Mouse (Mus musculus): ENCODE results near the gene Emc3.

Emc3 gene

GRCm38 (mm10) chr6:113495071-113495675 is 36.3 kb downstream of the Emc3 start:
- no peak for DNase-seq (ENCODE audit: low read depth, low spot score)

- DNase-seq (ENCODE audit: low read depth, low spot score), result peak; percentile 57
Observed at GRCm38 (mm10) chr6:113494258-113494788, 37.1 kb downstream of the Emc3 start.

- DNase-seq (ENCODE audit: low read depth, low spot score), result no peak
Observed at GRCm38 (mm10) chr6:113492101-113492864, 39.2 kb downstream of the Emc3 start.

DNA sequence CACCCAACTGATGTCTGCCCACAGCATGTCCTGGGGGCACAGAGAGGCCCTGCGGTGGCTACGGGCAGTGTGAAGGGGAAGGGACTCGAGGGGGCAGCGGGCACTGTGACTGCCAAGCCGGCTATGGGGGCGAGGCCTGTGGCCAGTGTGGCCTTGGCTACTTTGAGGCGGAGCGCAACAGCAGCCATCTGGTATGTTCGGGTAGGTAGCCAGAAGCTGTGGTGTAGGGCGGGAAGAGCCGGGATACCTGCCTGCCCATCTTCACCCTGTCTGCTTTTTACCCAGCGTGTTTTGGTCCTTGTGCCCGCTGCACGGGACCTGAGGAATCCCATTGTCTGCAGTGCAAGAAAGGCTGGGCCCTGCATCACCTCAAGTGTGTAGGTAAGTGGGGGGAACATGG is 42.0 kb downstream of the Emc3 start:
- no peak for DNase-seq (ENCODE audit: low read depth, low spot score)

DNA sequence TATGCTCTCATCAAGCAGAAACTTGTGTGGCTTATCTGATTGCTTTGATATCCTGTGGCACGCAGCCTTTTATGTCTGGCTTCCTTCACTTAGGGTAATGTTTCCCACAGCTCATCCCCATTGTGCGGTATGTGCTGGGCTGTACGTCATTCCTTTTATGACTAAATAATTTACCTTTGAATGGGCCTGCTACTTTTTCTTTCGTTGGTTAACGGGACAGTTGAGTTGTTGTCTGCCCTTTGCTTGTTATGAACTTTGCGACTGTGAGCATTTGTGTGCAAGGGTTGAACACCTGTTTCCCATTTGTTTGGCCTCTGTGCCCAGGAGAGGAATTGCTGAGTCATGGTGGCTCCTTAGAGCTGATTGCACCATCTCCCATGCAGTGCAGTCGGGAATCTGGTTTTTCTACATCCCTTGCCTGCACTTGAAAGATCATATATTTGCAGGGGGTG is 44.3 kb downstream of the Emc3 start:
- DNase-seq (ENCODE audit: low read depth, low spot score), result no peak

- DNase-seq (ENCODE audit: low read depth, low spot score), result no peak
Observed at GRCm38 (mm10) chr6:113483729-113484128, 47.7 kb downstream of the Emc3 start.

DNA sequence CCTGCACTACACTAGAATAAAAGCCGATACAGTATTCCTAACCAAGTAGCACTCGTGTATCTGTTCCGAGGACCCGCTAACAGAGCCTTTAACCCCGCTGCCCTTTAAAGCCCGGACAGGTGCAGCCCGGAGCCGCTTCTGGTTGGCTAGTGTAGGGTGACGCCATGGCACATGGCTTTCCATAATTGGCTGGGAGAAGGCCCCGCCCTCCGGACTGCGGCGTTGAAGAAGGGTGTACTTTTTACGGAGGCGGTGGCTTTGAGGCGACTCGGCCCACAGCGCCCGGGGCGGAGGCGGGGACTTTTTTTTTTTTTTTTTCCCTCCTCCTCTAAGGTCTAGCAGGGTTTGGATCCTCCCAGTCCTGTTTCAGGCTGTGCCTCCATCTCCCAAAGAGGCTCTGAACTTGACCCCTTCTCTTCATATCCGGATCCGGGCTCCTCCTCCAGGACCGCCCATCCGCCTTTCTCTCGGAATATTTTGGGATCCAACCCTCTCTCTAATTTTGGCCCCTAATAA is 48.3 kb downstream of the Emc3 start, which contains the start of gene Creld1:
Creld1 (plus strand) TSS at position 198 of the 516 bp plus-strand sequence.
- DNase-seq (ENCODE audit: low read depth, low spot score), result peak; percentile 88

- DNase-seq (ENCODE audit: low read depth, low spot score), result no peak
Observed at GRCm38 (mm10) chr6:113482477-113483099, 48.9 kb downstream of the Emc3 start.

GRCm38 (mm10) chr6:113480555-113481373 is 50.7 kb downstream of the Emc3 start:
- DNase-seq (ENCODE audit: low read depth, low spot score), result no peak

DNA sequence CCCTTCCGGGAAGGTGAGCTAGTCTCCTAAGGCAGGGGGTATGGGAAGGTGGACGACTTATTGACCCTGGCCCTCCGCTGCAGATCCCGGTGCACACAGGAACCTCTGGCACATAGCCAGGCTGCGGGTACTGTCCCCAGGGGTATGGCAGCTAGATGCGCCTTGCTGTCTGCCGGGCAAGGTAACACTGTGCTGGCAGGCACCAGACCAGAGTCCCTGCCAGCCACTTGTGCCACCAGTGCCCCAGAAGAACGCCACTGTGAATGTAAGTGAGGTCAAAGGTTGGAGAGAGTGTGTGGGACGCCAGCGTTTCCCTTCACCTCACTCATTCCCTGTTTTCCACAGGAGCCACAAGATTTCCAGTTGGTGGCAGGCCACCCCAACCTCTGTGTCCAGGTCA is 52.5 kb downstream of the Emc3 start:
- DNase-seq (ENCODE audit: low read depth, low spot score), result no peak

GRCm38 (mm10) chr6:113477353-113477752 is 54.1 kb downstream of the Emc3 start:
- no peak for DNase-seq (ENCODE audit: low read depth, low spot score)

- no peak for DNase-seq (ENCODE audit: low read depth, low spot score)
Observed at GRCm38 (mm10) chr6:113473715-113474114, 57.7 kb downstream of the Emc3 start.

GRCm38 (mm10) chr6:113473246-113473645 is 58.2 kb downstream of the Emc3 start:
- no peak for DNase-seq (ENCODE audit: low read depth, low spot score)

GRCm38 (mm10) chr6:113472061-113472460 is 59.4 kb downstream of the Emc3 start:
- DNase-seq (ENCODE audit: low read depth, low spot score), result no peak

DNA sequence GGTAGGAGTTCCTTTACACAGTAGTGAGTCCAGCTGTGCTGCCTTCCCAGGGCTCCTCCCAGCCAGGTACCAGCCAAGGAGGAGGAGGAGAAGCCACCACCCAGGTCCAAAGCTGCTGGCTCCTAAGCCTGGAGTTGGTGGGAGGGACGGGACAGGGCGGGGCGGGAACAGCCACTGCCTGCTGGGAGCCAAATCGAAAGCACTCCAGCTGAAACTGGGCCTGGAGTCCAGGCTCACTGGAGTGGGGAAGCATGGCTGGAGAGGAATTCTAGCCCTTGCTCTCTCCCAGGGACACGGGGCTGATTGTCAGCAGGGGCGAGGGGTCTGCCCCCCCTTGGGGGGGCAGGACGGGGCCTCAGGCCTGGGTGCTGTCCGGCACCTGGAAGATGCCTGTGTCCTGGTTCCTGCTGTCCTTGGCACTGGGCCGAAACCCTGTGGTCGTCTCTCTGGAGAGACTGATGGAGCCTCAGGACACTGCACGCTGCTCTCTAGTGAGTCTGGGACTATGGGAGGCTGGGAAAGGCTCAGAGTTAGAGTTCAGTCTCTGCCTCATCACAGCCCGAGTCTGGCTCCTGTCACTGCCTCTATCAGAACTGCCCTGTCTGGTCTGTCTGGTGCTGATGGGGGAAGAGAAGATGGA is 60.0 kb downstream of the Emc3 start, which contains the start of gene Il17rc:
Il17rc (plus strand) TSS at position 131 of the 640 bp plus-strand sequence.
- DNase-seq (ENCODE audit: low read depth, low spot score), result no peak

- peak; percentile 56 for DNase-seq (ENCODE audit: low read depth, low spot score)
Observed at GRCm38 (mm10) chr6:113469432-113469831, 62.0 kb downstream of the Emc3 start.

GRCm38 (mm10) chr6:113469021-113469420 is 62.4 kb downstream of the Emc3 start:
- DNase-seq (ENCODE audit: low read depth, low spot score), result peak; percentile 61

- DNase-seq (ENCODE audit: low read depth, low spot score), result no peak
Observed at GRCm38 (mm10) chr6:113468512-113468911, 62.9 kb downstream of the Emc3 start.

GRCm38 (mm10) chr6:113465602-113466001 is 65.8 kb downstream of the Emc3 start:
- no peak for DNase-seq (ENCODE audit: low read depth, low spot score)
